Mouse (Mus musculus) lung, adult 2 months (tissue): ENCODE data around the gene Ip6k3.

ENCODE experiments used
- CTCF ChIP-seq: fragments of 200-500 bp; IDR thresholded peaks from 2 replicates; pipeline ENCODE4 v1.5.1; 2011; ENCODE audit warnings: mild to moderate bottlenecking, low read length, control low read depth; ENCODE audit not compliant: insufficient read depth
- POLR2A ChIP-seq: fragments of 200-500 bp; IDR thresholded peaks from 2 replicates; pipeline ENCODE4 v1.6.1; 2011; ENCODE audit warnings: low read depth, mild to moderate bottlenecking, control low read depth, low read length, borderline replicate concordance; ENCODE audit errors: extremely low read depth

DNA sequence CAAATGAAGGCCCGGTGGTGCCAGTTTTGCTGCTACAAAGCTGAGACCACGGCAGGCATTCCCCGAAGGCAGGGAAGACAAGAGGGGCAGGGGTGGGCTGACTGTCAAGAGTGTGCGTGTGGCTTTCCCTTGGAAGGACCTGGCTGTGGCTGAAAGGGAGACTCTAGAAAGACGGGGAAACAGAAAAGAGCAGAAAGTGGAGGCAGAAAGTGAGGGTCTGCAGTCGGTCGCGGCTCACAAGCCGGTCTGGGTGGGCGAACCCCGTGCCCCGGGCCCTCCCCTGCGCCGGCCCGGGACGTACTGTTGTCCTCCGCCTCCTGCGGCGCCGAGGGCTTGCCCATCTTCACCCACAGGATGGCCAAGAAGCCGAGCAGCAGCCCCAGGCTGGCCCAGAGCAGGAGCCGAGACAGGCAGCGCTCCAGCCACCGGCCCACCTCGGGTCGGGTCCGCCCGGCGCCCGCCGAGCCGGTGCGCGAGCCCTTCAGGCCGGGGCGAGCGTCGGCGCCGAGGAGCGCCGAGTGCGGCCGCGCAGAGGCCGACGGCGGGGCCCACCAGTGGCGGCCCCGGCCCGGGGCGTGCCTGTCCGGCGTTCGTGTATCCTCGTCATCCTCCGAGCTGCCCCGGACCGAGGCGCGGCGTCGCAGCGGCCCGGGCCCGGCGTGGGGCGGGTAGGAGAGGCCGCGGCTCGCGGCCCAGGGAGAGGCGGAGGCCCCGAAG, 35.9 kb upstream of the Ip6k3 start:
- TF ChIP-seq POLR2A (no peak), CTCF (no peak)
